8 mouse cellular contexts compared by ENCODE assay signal in genomic region chr4:82502611-82503010, GRCm38 (mm10).
DNase-seq lines count a peak whose midpoint lies in the region; ATAC-seq lines count a peak whose summit lies in the region.

No protein-coding gene starts in this region.

- no peak for DNase-seq in kidney, adult 18-20 months
- DNase-seq in intestine, embryonic 14.5 days (ENCODE audit: low spot score), result no peak
- DNase-seq in c-Kit-positive CD71-positive TER-119-positive erythroid progenitor cells, embryonic 14.5 days (ENCODE audit: low spot score), result no peak
- DNase-seq in urinary bladder, postnatal 4 days (ENCODE audit: low spot score in 2 of 2), result no peak
- DNase-seq in adipocyte (ENCODE audit: low spot score), result no peak

- no peaks in the 10 kb centered on the region for H3K9me3 ChIP-seq in kidney, embryonic 15.5 days (replicated peaks)
- no peaks in the 10 kb centered on the region for H3K9me3 ChIP-seq in embryonic facial prominence, embryonic 13.5 days
- H3K9me3 ChIP-seq in intestine, embryonic 14.5 days (ENCODE audit: control insufficient read depth, low read length), result no peaks in the 10 kb centered on the region
- H3K9me3 ChIP-seq in midbrain, embryonic 15.5 days, result no peaks in the 10 kb centered on the region

- ATAC-seq in kidney, embryonic 15.5 days (replicated peaks; ENCODE audit: low FRiP score), result no peak
- ATAC-seq in embryonic facial prominence, embryonic 13.5 days (ENCODE audit: insufficient number of reproducible peaks, insufficient read depth, low FRiP score, low TSS enrichment, low read depth), result no peak
- no peak for ATAC-seq in intestine, embryonic 14.5 days (replicated peaks; ENCODE audit: low FRiP score, low TSS enrichment, low read depth)
- ATAC-seq in midbrain, embryonic 15.5 days (replicated peaks), result no peak

- H3K4me1 ChIP-seq in kidney, embryonic 15.5 days, result peaks cover 22% of the 10 kb centered on the region
- H3K4me1 ChIP-seq in embryonic facial prominence, embryonic 13.5 days, result peaks cover 40% of the 10 kb centered on the region
- peaks cover 32% of the 10 kb centered on the region for H3K4me1 ChIP-seq in intestine, embryonic 14.5 days (replicated peaks; ENCODE audit: control insufficient read depth, insufficient read depth, low read length)
- peaks cover 20% of the 10 kb centered on the region for H3K4me1 ChIP-seq in midbrain, embryonic 15.5 days

- H3K27me3 ChIP-seq in kidney, embryonic 15.5 days, result peaks cover 38% of the 10 kb centered on the region
- no peaks in the 10 kb centered on the region for H3K27me3 ChIP-seq in embryonic facial prominence, embryonic 13.5 days
- no peaks in the 10 kb centered on the region for H3K27me3 ChIP-seq in intestine, embryonic 14.5 days (replicated peaks; ENCODE audit: control insufficient read depth, insufficient read depth, low read length)
- H3K27me3 ChIP-seq in midbrain, embryonic 15.5 days (replicated peaks), result no peaks in the 10 kb centered on the region

- peaks cover 9% of the 10 kb centered on the region for H3K36me3 ChIP-seq in kidney, embryonic 15.5 days
- H3K36me3 ChIP-seq in embryonic facial prominence, embryonic 13.5 days, result peaks cover 9% of the 10 kb centered on the region
- peaks cover 11% of the 10 kb centered on the region for H3K36me3 ChIP-seq in intestine, embryonic 14.5 days (ENCODE audit: control insufficient read depth, insufficient read depth, low read length)
- no peaks in the 10 kb centered on the region for H3K36me3 ChIP-seq in midbrain, embryonic 15.5 days (replicated peaks)

- H3K27ac ChIP-seq in kidney, embryonic 15.5 days, result no peak overlapping the region
- H3K27ac ChIP-seq in embryonic facial prominence, embryonic 13.5 days, result peak overlapping the region; percentile 69
- no peak overlapping the region for H3K27ac ChIP-seq in intestine, embryonic 14.5 days (ENCODE audit: low read depth)
- H3K27ac ChIP-seq in midbrain, embryonic 15.5 days, result no peak overlapping the region

- peak overlapping the region; percentile 79 for H3K4me3 ChIP-seq in kidney, embryonic 15.5 days (replicated peaks)
- peak overlapping the region; percentile 97 for H3K4me3 ChIP-seq in embryonic facial prominence, embryonic 13.5 days
- H3K4me3 ChIP-seq in intestine, embryonic 14.5 days (ENCODE audit: low read depth, low read length), result peak overlapping the region; percentile 94
- H3K4me3 ChIP-seq in midbrain, embryonic 15.5 days, result peak overlapping the region; percentile 72

- 45% methylated on average over 2 of the region's 2 CpGs for WGBS in kidney, embryonic 15.5 days
- WGBS in embryonic facial prominence, embryonic 13.5 days, result 46% methylated on average over 2 of the region's 2 CpGs
- 44% methylated on average over 2 of the region's 2 CpGs for WGBS in intestine, embryonic 14.5 days
- 54% methylated on average over 2 of the region's 2 CpGs for WGBS in midbrain, embryonic 15.5 days

- H3K9ac ChIP-seq in kidney, embryonic 15.5 days, result peak overlapping the region; percentile 21; the same call in 1 of the 2 replicates
- H3K9ac ChIP-seq in embryonic facial prominence, embryonic 13.5 days, result peak overlapping the region; percentile 78
- H3K9ac ChIP-seq in intestine, embryonic 14.5 days (ENCODE audit: low read length), result peak overlapping the region; percentile 90
- H3K9ac ChIP-seq in midbrain, embryonic 15.5 days, result peak overlapping the region; percentile 17; the same call in 1 of the 2 replicates

- H3K4me2 ChIP-seq in kidney, embryonic 15.5 days, result peak overlapping the region; percentile 96
- H3K4me2 ChIP-seq in embryonic facial prominence, embryonic 13.5 days, result peak overlapping the region; percentile 89
- H3K4me2 ChIP-seq in intestine, embryonic 14.5 days (ENCODE audit: low read length), result peak overlapping the region; percentile 91
- peak overlapping the region; percentile 100 for H3K4me2 ChIP-seq in midbrain, embryonic 15.5 days

Comparison
In these comparisons a context has a peak if more than half of its experiments do, and no peak if none do; other contexts are left out.
1. H3K9ac ChIP-seq: peak in every context shown above with its lines; median percentile 90 in intestine, embryonic 14.5 days; 78 in embryonic facial prominence, embryonic 13.5 days; 21 in kidney, embryonic 15.5 days; 17 in midbrain, embryonic 15.5 days.